Mouse (Mus musculus) ES-Bruce4 (cell line): ENCODE measurements around the gene Ephb4.

Experiments
- CTCF ChIP-seq: IDR thresholded peaks from one replicate; pipeline ENCODE4 v1.8.1; 2011; ENCODE audit warnings: low read depth, low read length
- EP300 ChIP-seq: IDR thresholded peaks from 2 replicates; pipeline ENCODE4 v1.6.1; 2011; ENCODE audit warnings: low read depth, low read length; ENCODE audit not compliant: insufficient read depth
- POLR2A ChIP-seq: IDR thresholded peaks from one replicate; pipeline ENCODE4 v1.8.1; 2011; ENCODE audit warnings: low read length; ENCODE audit not compliant: insufficient read depth

DNA sequence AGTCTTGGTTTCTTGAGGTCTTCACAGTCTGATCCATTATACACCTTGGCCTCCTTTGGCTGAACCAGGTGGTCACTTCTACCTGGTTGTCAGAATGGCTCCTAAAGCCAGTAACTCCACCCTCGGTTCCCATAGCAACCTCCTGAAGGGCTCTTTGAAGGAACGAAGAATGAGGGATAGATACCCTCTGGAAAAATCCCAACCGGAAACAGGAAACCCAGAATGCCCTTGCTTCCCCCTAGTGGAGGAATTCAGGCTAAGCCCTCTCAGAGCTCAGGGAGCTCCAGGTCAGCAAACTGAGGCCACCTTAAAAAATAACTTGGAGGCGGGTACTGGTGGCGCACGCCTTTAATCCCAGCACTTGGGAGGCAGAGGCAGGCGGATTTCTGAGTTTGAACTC lies 26.3 kb downstream of the Ephb4 start:
- TF ChIP-seq POLR2A = no peak
- peak; percentile 30 for TF ChIP-seq CTCF
- TF ChIP-seq EP300 = no peak
